Mouse (Mus musculus) heart, adult 10 weeks (tissue): ENCODE measurements around the gene Creb3. TPM values are rescaled to one million over a fixed set of nuclear protein-coding genes. Genes with fewer than 3 reads are reported as not detected.

Source experiments
- polyA plus RNA-seq: library from polyadenylated mRNA; stranded (reverse); fragments of 350-450 nt; fragmentation: Illumina TruSeq; extraction: RNeasy Lipid Tissue Mini Kit (QIAGEN cat#74804); gene quantifications from one replicate; pipeline ENCODE4 v1.2.3, GENCODE M21; 2014; ENCODE audit warnings: low read depth, low replicate concordance

The Creb3 gene
- 32.4 TPM for polyA plus RNA-seq

GRCm38 (mm10) chr4:43561997-43562768 lies at the start of gene Creb3, which contains the start of gene Tln1:
Gene Creb3, plus strand, starts transcription at chr4:43562332.
Gene Tln1, minus strand, starts transcription at chr4:43562691.

GRCm38 (mm10) chr4:43578376-43579204 lies 16.5 kb downstream of the Creb3 start, which contains the start of the genes Rgp1 and Gba2:
Gene Rgp1, plus strand, starts transcription at chr4:43578715.
Gene Gba2, minus strand, starts transcription at chr4:43578873.

GRCm38 (mm10) chr4:43584444-43585416 lies 22.6 kb downstream of the Creb3 start, which contains the start of gene Msmp:
Gene Msmp, minus strand, starts transcription at chr4:43584494.

Other genes with a start within 250 kb of the Creb3 start
- 28.7 TPM for gene Rusc2, start 180.4 kb upstream of the Creb3 start, polyA plus RNA-seq
- gene Fam166b, start 133.2 kb upstream of the Creb3 start, polyA plus RNA-seq, result not detected
- gene Tesk1, start 120.4 kb upstream of the Creb3 start, polyA plus RNA-seq, result 33.9 TPM
- gene Cd72, start 107.7 kb upstream of the Creb3 start, polyA plus RNA-seq, result 2.3 TPM
- gene Sit1, start 78.6 kb upstream of the Creb3 start, polyA plus RNA-seq, result not detected
- 48.0 TPM for gene Ccdc107, start 69.4 kb upstream of the Creb3 start, polyA plus RNA-seq
- 1.3 TPM for gene Arhgef39, start 62.6 kb upstream of the Creb3 start, polyA plus RNA-seq
- gene Car9, start 55.4 kb upstream of the Creb3 start, polyA plus RNA-seq, result 0.92 TPM
- 82.5 TPM for gene Tpm2, start 38.6 kb upstream of the Creb3 start, polyA plus RNA-seq
- gene Tln1, start 359 bp downstream of the Creb3 start, polyA plus RNA-seq, result 51.7 TPM
- 28.1 TPM for gene Rgp1, start 16.4 kb downstream of the Creb3 start, polyA plus RNA-seq
- gene Gba2, start 16.5 kb downstream of the Creb3 start, polyA plus RNA-seq, result 17.7 TPM
- gene Msmp, start 22.2 kb downstream of the Creb3 start, polyA plus RNA-seq, result not detected
- 50.9 TPM for gene Npr2, start 69.6 kb downstream of the Creb3 start, polyA plus RNA-seq
- not detected for gene Spag8, start 91.3 kb downstream of the Creb3 start, polyA plus RNA-seq
- 196 TPM for gene Hint2, start 94.1 kb downstream of the Creb3 start, polyA plus RNA-seq
- 18.3 TPM for gene Tmem8b, start 106.6 kb downstream of the Creb3 start, polyA plus RNA-seq
- 0.42 TPM for gene Fam221b, start 106.8 kb downstream of the Creb3 start, polyA plus RNA-seq
- gene Olfr70, start 138.5 kb downstream of the Creb3 start, polyA plus RNA-seq, result not detected
- not detected for gene Olfr71, start 147.9 kb downstream of the Creb3 start, polyA plus RNA-seq
- 6.5 TPM for gene Hrct1, start 164.9 kb downstream of the Creb3 start, polyA plus RNA-seq
- gene Spaar, start 167.7 kb downstream of the Creb3 start, polyA plus RNA-seq, result 5.6 TPM
- not detected for gene Olfr159, start 208.7 kb downstream of the Creb3 start, polyA plus RNA-seq